Mouse (Mus musculus): ENCODE results near the gene Aloxe3. TPM values are rescaled to one million over a fixed set of nuclear protein-coding genes. Genes with fewer than 3 reads are reported as not detected.

Gene Aloxe3
- total RNA-seq, 1 experiment = 0.49 TPM

DNA sequence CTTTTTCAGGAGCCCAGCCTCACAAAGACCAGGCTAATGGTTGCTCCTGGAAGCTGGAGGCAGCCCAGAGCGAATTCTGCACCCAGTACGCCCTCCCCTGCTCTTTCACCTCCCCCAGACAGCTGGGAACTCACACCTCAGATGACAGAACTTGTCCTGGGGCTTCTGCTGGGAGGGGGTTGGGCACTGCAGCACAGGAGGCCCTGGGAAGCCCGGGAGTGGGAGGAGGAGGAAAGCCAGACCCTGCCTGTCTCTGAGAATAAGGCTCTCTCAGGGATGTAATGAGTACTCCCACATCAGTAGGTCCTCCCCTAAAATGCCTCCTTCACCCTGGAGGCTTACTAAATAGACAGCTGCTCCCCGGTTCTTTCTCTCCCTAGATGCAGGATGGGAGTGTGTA is 38.6 kb upstream of the Aloxe3 start:
- Histone ChIP-seq H3K9ac (ENCODE audit: insufficient read depth, low read depth, low read length, poor library complexity, severe bottlenecking) (no peak overlapping the region), H3K4me1 (ENCODE audit: control insufficient read depth in 2 of 2, insufficient read depth in 2 of 2, low read length in 2 of 2, poor library complexity in 1 of 2) (peaks cover 0 to 22% of the 10 kb centered on the region in 2 experiments; a peak in 1 of 4 replicates), H3K9me3 (ENCODE audit: control insufficient read depth, insufficient read depth, low read depth, low read length) (no peaks in the 10 kb centered on the region), H3K4me3 (ENCODE audit: insufficient read depth in 1 of 2, low read depth in 1 of 2, low read length in 2 of 2, poor library complexity in 1 of 2, severe bottlenecking in 1 of 2) (no peak overlapping the region), H3K27ac (ENCODE audit: insufficient read depth, low read depth, low read length, poor library complexity, severe bottlenecking) (no peak overlapping the region), H3K36me3 (ENCODE audit: control insufficient read depth, insufficient read depth, low read length, poor library complexity, severe bottlenecking) (peaks cover 4% of the 10 kb centered on the region; the same call in 1 of the 2 replicates)
- TF ChIP-seq ZC3H11A (IDR thresholded peaks at IDR 0.05; ENCODE audit: borderline replicate concordance, low read depth, low read length) (no peak), MAFK (IDR thresholded peaks at IDR 0.05; ENCODE audit: insufficient read depth, low read depth, low read length) (no peak), CHD2 (IDR thresholded peaks at IDR 0.05; ENCODE audit: low read depth, low read length) (no peak)
- in situ Hi-C loops (cut with MboI; ENCODE audit: low sequenced_read_pairs in 2 of 2, unreplicated experiment in 2 of 2) = no loop called here
- DNase-seq (ENCODE audit: low read depth, low spot score) = no peak

DNA sequence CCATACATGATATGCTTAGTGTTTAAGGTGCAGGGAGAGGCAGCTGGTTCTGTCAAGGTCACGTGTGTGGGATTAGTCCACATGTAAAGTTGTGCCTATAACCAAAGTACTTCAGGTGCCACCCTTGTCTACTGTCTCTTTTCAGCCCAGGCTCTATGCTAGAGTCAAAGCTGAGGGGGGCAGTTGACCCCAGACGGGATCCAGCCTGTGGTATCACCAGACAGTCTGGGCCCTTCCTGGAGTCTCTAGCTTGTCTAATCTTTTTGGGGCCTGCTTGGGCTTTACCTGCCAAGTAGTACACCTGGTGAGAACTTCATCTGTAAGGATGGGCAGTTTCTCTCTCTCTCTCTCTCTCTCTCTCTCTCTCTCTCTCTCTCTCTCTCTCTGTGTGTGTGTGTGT is 38.1 kb upstream of the Aloxe3 start:
- in situ Hi-C loops (cut with MboI; ENCODE audit: low sequenced_read_pairs in 2 of 2, unreplicated experiment in 2 of 2) = no loop called here
- no peak for DNase-seq (ENCODE audit: low read depth, low spot score)
- peaks cover 5% of the 10 kb centered on the region; the same call in 1 of the 2 replicates for H3K36me3 ChIP-seq (ENCODE audit: control insufficient read depth, insufficient read depth, low read length, poor library complexity, severe bottlenecking)
- no peak for TF ChIP-seq HCFC1 (IDR thresholded peaks at IDR 0.05; ENCODE audit: borderline replicate concordance, insufficient read depth, low read length)
- no peak for TF ChIP-seq CHD2 (IDR thresholded peaks at IDR 0.05; ENCODE audit: low read depth, low read length)
- TF ChIP-seq MAFK (IDR thresholded peaks at IDR 0.05; ENCODE audit: insufficient read depth, low read depth, low read length) = no peak
- TF ChIP-seq ZC3H11A (IDR thresholded peaks at IDR 0.05; ENCODE audit: borderline replicate concordance, low read depth, low read length) = no peak
- no peak for TF ChIP-seq ZNF384 (IDR thresholded peaks at IDR 0.05; ENCODE audit: low read depth, low read length)
- H3K9me3 ChIP-seq (ENCODE audit: control insufficient read depth, insufficient read depth, low read depth, low read length) = no peaks in the 10 kb centered on the region
- H3K9ac ChIP-seq (ENCODE audit: insufficient read depth, low read depth, low read length, poor library complexity, severe bottlenecking) = peak overlapping the region; percentile 89; the same call in 1 of the 2 replicates
- no peak overlapping the region for H3K27ac ChIP-seq (ENCODE audit: insufficient read depth, low read depth, low read length, poor library complexity, severe bottlenecking)
- peaks cover 0 to 23% of the 10 kb centered on the region in 2 experiments; a peak in 1 of 4 replicates for H3K4me1 ChIP-seq (ENCODE audit: control insufficient read depth in 2 of 2, insufficient read depth in 2 of 2, low read length in 2 of 2, poor library complexity in 1 of 2)
- H3K4me3 ChIP-seq (ENCODE audit: insufficient read depth in 1 of 2, low read depth in 1 of 2, low read length in 2 of 2, poor library complexity in 1 of 2, severe bottlenecking in 1 of 2) = no peak overlapping the region

DNA sequence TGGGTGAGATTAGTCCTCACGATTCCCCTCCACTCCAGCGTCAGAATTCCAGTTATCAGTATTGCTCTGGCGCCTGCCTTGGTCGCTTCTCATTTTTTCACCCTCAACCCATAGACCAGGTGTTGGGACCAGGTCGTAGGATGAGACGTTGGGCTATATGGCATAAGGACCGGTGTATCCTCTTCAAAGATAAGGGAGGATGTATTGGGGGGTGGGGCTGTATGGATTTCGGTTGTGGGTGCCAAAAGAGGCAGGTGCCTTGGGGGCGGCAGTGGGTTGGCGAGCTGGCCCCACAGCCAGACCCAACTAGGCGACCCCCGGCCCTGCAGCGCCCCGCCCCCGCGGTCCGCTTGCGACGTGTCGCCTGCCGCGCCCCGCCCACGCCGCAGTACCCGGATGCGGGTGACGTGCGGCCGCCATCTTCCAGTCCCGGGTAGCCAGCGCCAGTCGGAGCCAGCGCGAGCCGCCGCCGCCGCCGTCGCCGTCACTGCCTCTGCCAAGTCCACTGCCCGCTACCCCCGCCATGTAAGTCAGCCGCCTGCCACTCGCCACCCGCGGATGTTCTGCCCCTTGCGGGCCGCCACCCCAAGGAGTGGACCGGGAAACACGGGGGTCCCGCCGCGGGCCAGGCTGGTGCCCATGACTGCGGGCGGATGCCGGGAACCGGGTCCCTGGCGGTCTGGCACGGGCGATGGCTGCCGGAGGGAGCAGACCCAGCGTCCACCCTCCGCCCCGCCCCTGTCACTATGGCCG is 37.4 kb upstream of the Aloxe3 start, which contains the start of gene Vamp2:
Vamp2 (plus strand) TSS at position 388 of the 753 bp plus-strand sequence.
- peak within 1 kb of the TSS; percentile 5; the same call in 1 of the 2 replicates for H3K27ac ChIP-seq (ENCODE audit: insufficient read depth, low read depth, low read length, poor library complexity, severe bottlenecking)
- DNase-seq (ENCODE audit: low read depth, low spot score) = peak; percentile 66
- peaks cover 7% of the 10 kb centered on the region; the same call in 1 of the 2 replicates for H3K36me3 ChIP-seq (ENCODE audit: control insufficient read depth, insufficient read depth, low read length, poor library complexity, severe bottlenecking)
- in situ Hi-C loops (cut with MboI; ENCODE audit: low sequenced_read_pairs in 2 of 2, unreplicated experiment in 2 of 2) = no loop called here
- peaks cover 0 to 26% of the 10 kb centered on the region in 2 experiments; a peak in 1 of 4 replicates for H3K4me1 ChIP-seq (ENCODE audit: control insufficient read depth in 2 of 2, insufficient read depth in 2 of 2, low read length in 2 of 2, poor library complexity in 1 of 2)
- H3K9ac ChIP-seq (ENCODE audit: insufficient read depth, low read depth, low read length, poor library complexity, severe bottlenecking) = peak within 1 kb of the TSS; percentile 89
- H3K9me3 ChIP-seq (ENCODE audit: control insufficient read depth, insufficient read depth, low read depth, low read length) = no peaks in the 10 kb centered on the region
- H3K4me3 ChIP-seq (ENCODE audit: insufficient read depth in 1 of 2, low read depth in 1 of 2, low read length in 2 of 2, poor library complexity in 1 of 2, severe bottlenecking in 1 of 2) = peak within 1 kb of the TSS; percentile 83 to 99
- TF ChIP-seq ZC3H11A (IDR thresholded peaks at IDR 0.05; ENCODE audit: borderline replicate concordance, low read depth, low read length) (no peak), HCFC1 (IDR thresholded peaks at IDR 0.05; ENCODE audit: borderline replicate concordance, insufficient read depth, low read length) (0 out of 2 replicates have a peak, but pooled peaks have one; percentile 23), CHD2 (IDR thresholded peaks at IDR 0.05; ENCODE audit: low read depth, low read length) (no peak), ZNF384 (IDR thresholded peaks at IDR 0.05; ENCODE audit: low read depth, low read length) (no peak), MAFK (IDR thresholded peaks at IDR 0.05; ENCODE audit: insufficient read depth, low read depth, low read length) (no peak)

DNA sequence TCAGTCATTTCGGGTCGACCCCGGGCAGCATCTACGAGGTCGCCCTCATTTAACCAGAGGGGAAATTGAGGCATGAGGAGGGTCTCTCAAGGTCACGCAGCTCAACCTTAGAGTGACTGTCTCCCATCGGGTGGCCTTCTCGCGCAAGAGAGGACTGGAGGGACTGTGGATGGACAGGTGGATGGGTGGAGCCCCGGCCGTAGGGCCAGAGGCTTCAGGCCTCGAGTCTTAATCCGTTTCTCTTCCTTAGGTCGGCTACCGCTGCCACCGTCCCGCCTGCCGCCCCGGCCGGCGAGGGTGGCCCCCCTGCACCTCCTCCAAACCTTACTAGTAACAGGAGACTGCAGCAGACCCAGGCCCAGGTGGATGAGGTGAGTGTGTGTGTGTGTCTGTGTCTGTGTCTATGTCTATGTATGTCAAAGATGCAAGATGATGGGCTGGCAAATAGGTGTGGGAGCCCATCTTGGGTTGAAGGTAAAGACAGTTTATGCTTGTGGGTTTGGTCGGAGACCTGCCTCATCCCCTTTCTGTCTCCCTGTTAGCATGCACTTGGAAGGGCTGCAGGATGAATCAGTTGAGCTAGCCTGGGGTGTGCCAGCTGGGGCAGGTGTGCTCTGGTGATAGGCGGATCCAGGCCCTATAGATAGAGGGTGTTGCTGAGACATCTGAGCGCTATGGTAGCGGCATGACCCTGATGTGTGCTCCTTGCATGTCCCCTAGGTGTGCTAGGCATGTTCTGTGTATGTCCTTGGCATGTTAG is 36.7 kb upstream of the Aloxe3 start:
- in situ Hi-C loops (cut with MboI; ENCODE audit: low sequenced_read_pairs in 2 of 2, unreplicated experiment in 2 of 2) = no loop called here
- Histone ChIP-seq H3K4me1 (ENCODE audit: control insufficient read depth in 2 of 2, insufficient read depth in 2 of 2, low read length in 2 of 2, poor library complexity in 1 of 2) (peaks cover 0 to 26% of the 10 kb centered on the region in 2 experiments; a peak in 1 of 4 replicates), H3K4me3 (ENCODE audit: insufficient read depth in 1 of 2, low read depth in 1 of 2, low read length in 2 of 2, poor library complexity in 1 of 2, severe bottlenecking in 1 of 2) (peak overlapping the region; percentile 83 to 99), H3K9me3 (ENCODE audit: control insufficient read depth, insufficient read depth, low read depth, low read length) (no peaks in the 10 kb centered on the region), H3K36me3 (ENCODE audit: control insufficient read depth, insufficient read depth, low read length, poor library complexity, severe bottlenecking) (peaks cover 7% of the 10 kb centered on the region; the same call in 1 of the 2 replicates), H3K27ac (ENCODE audit: insufficient read depth, low read depth, low read length, poor library complexity, severe bottlenecking) (peak overlapping the region; percentile 5; the same call in 1 of the 2 replicates), H3K9ac (ENCODE audit: insufficient read depth, low read depth, low read length, poor library complexity, severe bottlenecking) (peak overlapping the region; percentile 89)
- DNase-seq (ENCODE audit: low read depth, low spot score) = no peak
- TF ChIP-seq CHD2 (IDR thresholded peaks at IDR 0.05; ENCODE audit: low read depth, low read length) = no peak
- no peak for TF ChIP-seq MAFK (IDR thresholded peaks at IDR 0.05; ENCODE audit: insufficient read depth, low read depth, low read length)
- no peak for TF ChIP-seq HCFC1 (IDR thresholded peaks at IDR 0.05; ENCODE audit: borderline replicate concordance, insufficient read depth, low read length)
- no peak for TF ChIP-seq ZNF384 (IDR thresholded peaks at IDR 0.05; ENCODE audit: low read depth, low read length)
- no peak for TF ChIP-seq ZC3H11A (IDR thresholded peaks at IDR 0.05; ENCODE audit: borderline replicate concordance, low read depth, low read length)

Data from ES-E14 (cell line).